8 mouse cellular contexts compared by ENCODE assay signal in the genomic region with DNA sequence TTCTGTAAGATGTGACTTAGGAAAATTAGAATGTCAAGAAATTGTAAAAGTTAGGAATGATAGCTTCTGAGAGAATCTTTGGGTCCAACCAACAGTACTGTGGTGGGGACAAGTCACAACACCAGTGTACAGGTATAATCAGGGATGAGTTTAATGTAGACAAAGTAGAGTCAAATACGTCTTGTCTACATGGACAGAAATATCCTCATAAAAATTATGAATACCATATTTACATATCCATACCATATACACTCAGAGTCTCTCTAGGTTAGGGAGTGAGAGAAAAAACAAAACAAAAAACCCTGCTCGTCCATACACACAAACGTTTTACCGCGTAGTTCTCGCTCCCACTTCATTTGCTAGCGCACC. TPM values are rescaled to one million over a fixed set of nuclear protein-coding genes. Genes with fewer than 3 reads are reported as not detected.
DNase-seq lines count a peak whose midpoint lies in the region; ATAC-seq and TF ChIP-seq lines count a peak whose summit lies in the region.

No protein-coding gene starts in this region.

- H3K4me3 ChIP-seq in liver, adult 2 months (ENCODE audit: insufficient read depth, low read depth, low read length) = peak overlapping the region; percentile 76; the same call in 1 of the 2 replicates
- peak overlapping the region; percentile 95 for H3K4me3 ChIP-seq in embryonic facial prominence, embryonic 13.5 days
- peak overlapping the region; percentile 89 for H3K4me3 ChIP-seq in intestine, embryonic 16.5 days (ENCODE audit: low read length)
- peak overlapping the region; percentile 96 for H3K4me3 ChIP-seq in neural tube, embryonic 14.5 days (ENCODE audit: low read depth, low read length)

- H3K27me3 ChIP-seq in liver, adult 2 months (ENCODE audit: control insufficient read depth, insufficient read depth, low read length) = no peaks in the 10 kb centered on the region
- H3K27me3 ChIP-seq in embryonic facial prominence, embryonic 13.5 days = 0 out of 2 replicates have a peak, but pooled peaks cover 9% of the 10 kb centered on the region
- H3K27me3 ChIP-seq in intestine, embryonic 16.5 days (replicated peaks; ENCODE audit: control insufficient read depth, insufficient read depth, low read length) = no peaks in the 10 kb centered on the region
- H3K27me3 ChIP-seq in neural tube, embryonic 14.5 days (ENCODE audit: control insufficient read depth, insufficient read depth, low read length) = no peaks in the 10 kb centered on the region

- H3K4me1 ChIP-seq in liver, adult 2 months (ENCODE audit: control insufficient read depth, insufficient read depth, low read length) = peaks cover 9% of the 10 kb centered on the region
- no peaks in the 10 kb centered on the region for H3K4me1 ChIP-seq in embryonic facial prominence, embryonic 13.5 days
- H3K4me1 ChIP-seq in intestine, embryonic 16.5 days (ENCODE audit: control insufficient read depth, insufficient read depth, low read length) = no peaks in the 10 kb centered on the region
- H3K4me1 ChIP-seq in neural tube, embryonic 14.5 days (ENCODE audit: control insufficient read depth, insufficient read depth, low read length) = peaks cover 15% of the 10 kb centered on the region

- TF ChIP-seq CTCF in liver, adult 2 months (IDR thresholded peaks at IDR 0.05; ENCODE audit: low read depth, low read length) = no peak

- no peak for TF ChIP-seq POLR2A in liver, adult 2 months (IDR thresholded peaks at IDR 0.05; ENCODE audit: extremely low read depth, insufficient read depth, low read length)

- H3K79me2 ChIP-seq in liver, adult 2 months (ENCODE audit: control insufficient read depth, insufficient read depth, low read length) = peaks cover 9% of the 10 kb centered on the region; the same call in 1 of the 2 replicates

- no peak for ATAC-seq in embryonic facial prominence, embryonic 13.5 days (ENCODE audit: insufficient number of reproducible peaks, insufficient read depth, low FRiP score, low TSS enrichment, low read depth)
- no peak for ATAC-seq in intestine, embryonic 16.5 days
- ATAC-seq in neural tube, embryonic 14.5 days (ENCODE audit: low read depth) = no peak

- under 1% methylated on average over 7 of the region's 7 CpGs for WGBS in liver, adult 2 months
- 2% methylated on average over 7 of the region's 7 CpGs for WGBS in embryonic facial prominence, embryonic 13.5 days
- WGBS in intestine, embryonic 16.5 days = 3% methylated on average over 7 of the region's 7 CpGs
- WGBS in neural tube, embryonic 14.5 days = 2% methylated on average over 7 of the region's 7 CpGs

- no peak for DNase-seq in liver, adult 2 months (ENCODE audit: extremely low read depth, low read depth, low spot score)
- DNase-seq in liver (no peak), adipocyte (ENCODE audit: low spot score) (no peak)
- DNase-seq in adrenal gland, adult (ENCODE audit: inconsistent age in 2 of 2, low spot score in 1 of 2) = no peak
- no peak for DNase-seq in adrenal gland, postnatal 25 days

- peak overlapping the region; percentile 78 for H3K4me2 ChIP-seq in embryonic facial prominence, embryonic 13.5 days
- H3K4me2 ChIP-seq in intestine, embryonic 16.5 days (ENCODE audit: low read depth, low read length) = peak overlapping the region; percentile 64
- peak overlapping the region; percentile 63 for H3K4me2 ChIP-seq in neural tube, embryonic 14.5 days (ENCODE audit: low read depth, low read length)

- H3K9me3 ChIP-seq in embryonic facial prominence, embryonic 13.5 days = no peaks in the 10 kb centered on the region
- H3K9me3 ChIP-seq in intestine, embryonic 16.5 days (ENCODE audit: control insufficient read depth, low read length) = no peaks in the 10 kb centered on the region
- no peaks in the 10 kb centered on the region for H3K9me3 ChIP-seq in neural tube, embryonic 14.5 days (ENCODE audit: control insufficient read depth, low read length)

- peaks cover 2% of the 10 kb centered on the region; the same call in 1 of the 2 replicates for H3K36me3 ChIP-seq in liver, adult 2 months (ENCODE audit: control insufficient read depth, insufficient read depth, low read length)
- H3K36me3 ChIP-seq in embryonic facial prominence, embryonic 13.5 days = no peaks in the 10 kb centered on the region
- H3K36me3 ChIP-seq in intestine, embryonic 16.5 days (ENCODE audit: control insufficient read depth, insufficient read depth, low read length) = no peaks in the 10 kb centered on the region
- H3K36me3 ChIP-seq in neural tube, embryonic 14.5 days (ENCODE audit: control insufficient read depth, insufficient read depth, low read length) = no peaks in the 10 kb centered on the region

- H3K9ac ChIP-seq in liver, adult 2 months (ENCODE audit: low read depth, low read length) = 0 out of 2 replicates have a peak overlapping the region, but pooled peaks have one; percentile 11
- H3K9ac ChIP-seq in embryonic facial prominence, embryonic 13.5 days = peak overlapping the region; percentile 84
- H3K9ac ChIP-seq in intestine, embryonic 16.5 days (ENCODE audit: low read depth, low read length) = peak overlapping the region; percentile 90
- H3K9ac ChIP-seq in neural tube, embryonic 14.5 days (replicated peaks; ENCODE audit: low read depth, low read length) = peak overlapping the region; percentile 88

- no peak overlapping the region for H3K27ac ChIP-seq in liver, adult 2 months (replicated peaks; ENCODE audit: insufficient read depth, low read depth, low read length)
- H3K27ac ChIP-seq in embryonic facial prominence, embryonic 13.5 days = no peak overlapping the region
- H3K27ac ChIP-seq in intestine, embryonic 16.5 days (ENCODE audit: low read length) = no peak overlapping the region
- H3K27ac ChIP-seq in neural tube, embryonic 14.5 days (ENCODE audit: low read depth, low read length) = no peak overlapping the region

RNA-seq across cellular contexts. Expression of a gene that starts 0.4 kb away (rescaled TPM):
- 97.5 and 100 TPM in 2 replicates for total RNA-seq in liver, adult 2 months (2014; rRNA removed)
- 58.4 and 62.5 TPM in 2 replicates for polyA plus RNA-seq in liver, adult 2 months (2012; rRNA removed)
- polyA plus RNA-seq in embryonic facial prominence, embryonic 13.5 days (2015; fragmentation: Nextera tagmentation; extraction: Ambion mirVana) = 18.4 and 22.2 TPM in 2 replicates
- polyA plus RNA-seq in intestine, embryonic 16.5 days (2015; fragmentation: Nextera tagmentation; extraction: Ambion mirVana) = 29.9 and 33.0 TPM in 2 replicates
- 64.0 and 72.8 TPM in 2 replicates for polyA plus RNA-seq in neural tube, embryonic 14.5 days (2014; fragmentation: Nextera tagmentation; extraction: Ambion mirVana)
- 65.2 and 78.1 TPM in 2 replicates for total RNA-seq in adrenal gland, postnatal 25 days (2021)

Comparison
In these comparisons a context has a peak if more than half of its experiments do, and no peak if none do; other contexts are left out.
1. H3K9ac ChIP-seq: peak in every context shown above with its lines; median percentile 90 in intestine, embryonic 16.5 days; 88 in neural tube, embryonic 14.5 days; 84 in embryonic facial prominence, embryonic 13.5 days; 11 in liver, adult 2 months.